Mouse (Mus musculus): ENCODE measurements around the gene Cstad.
A peak's percentile ranks its signal among the peaks of the same experiment; 100 is the strongest.

Cstad gene

GRCm38 (mm10) chr2:30594641-30595379 is at the start of gene Cstad:
Cstad (plus strand) TSS chr2:30595040.
- DNase-seq: peak; percentile 94

GRCm38 (mm10) chr2:30545706-30546105 is 49.1 kb upstream of the Cstad start:
- DNase-seq: no peak

- no peak for DNase-seq
These were observed 48.6 kb upstream of the Cstad start for GRCm38 (mm10) chr2:30546219-30546618.

GRCm38 (mm10) chr2:30547455-30548217 is 47.2 kb upstream of the Cstad start:
- peak; percentile 74 for DNase-seq

GRCm38 (mm10) chr2:30551579-30551978 is 43.3 kb upstream of the Cstad start:
- DNase-seq: no peak

- peak; percentile 57 for DNase-seq
These were observed 40.8 kb upstream of the Cstad start for GRCm38 (mm10) chr2:30553851-30554540.

GRCm38 (mm10) chr2:30555257-30555656 is 39.6 kb upstream of the Cstad start:
- no peak for DNase-seq

- DNase-seq: no peak
These were observed 38.3 kb upstream of the Cstad start for GRCm38 (mm10) chr2:30556495-30556894.

- no peak for DNase-seq
These were observed 35.3 kb upstream of the Cstad start for GRCm38 (mm10) chr2:30559552-30559951.

GRCm38 (mm10) chr2:30562553-30562952 is 32.3 kb upstream of the Cstad start:
- DNase-seq: no peak

- DNase-seq: no peak
These were observed 23.2 kb upstream of the Cstad start for GRCm38 (mm10) chr2:30571647-30572046.

- no peak for DNase-seq
These were observed 21.3 kb upstream of the Cstad start for GRCm38 (mm10) chr2:30573522-30573921.

- DNase-seq: no peak
These were observed 17.8 kb upstream of the Cstad start for GRCm38 (mm10) chr2:30577010-30577409.

GRCm38 (mm10) chr2:30578006-30578405 is 16.8 kb upstream of the Cstad start:
- DNase-seq: no peak

- peak; percentile 89 for DNase-seq
These were observed 7.7 kb upstream of the Cstad start for GRCm38 (mm10) chr2:30587161-30587560.

GRCm38 (mm10) chr2:30587671-30588070 is 7.2 kb upstream of the Cstad start:
- DNase-seq: no peak

GRCm38 (mm10) chr2:30588985-30589511 is 5.8 kb upstream of the Cstad start:
- DNase-seq: no peak

- no peak for DNase-seq
These were observed 5.1 kb upstream of the Cstad start for GRCm38 (mm10) chr2:30589781-30590180.

GRCm38 (mm10) chr2:30590909-30591308 is 3.9 kb upstream of the Cstad start:
- peak; percentile 59 for DNase-seq

GRCm38 (mm10) chr2:30592391-30592790 is 2.4 kb upstream of the Cstad start:
- no peak for DNase-seq

GRCm38 (mm10) chr2:30592951-30593350 is 1.9 kb upstream of the Cstad start:
- no peak for DNase-seq

GRCm38 (mm10) chr2:30593636-30594310 is 1.1 kb upstream of the Cstad start:
- no peak for DNase-seq

- DNase-seq: no peak
These were observed 956 bp downstream of the Cstad start for GRCm38 (mm10) chr2:30595796-30596195.
